Mouse (Mus musculus): ENCODE results near the gene Dcps.
"Not testable (repeated sequence)": the region's sequence is repeated elsewhere in the genome, so short reads cannot be mapped to it uniquely, and the experiment has no call there.

Gene Dcps

GRCm38 (mm10) chr9:35176124-35176659 is 331 bp upstream of the Dcps start:
- DNase-seq (ENCODE audit: low spot score in 2 of 2) = no peak

- DNase-seq (ENCODE audit: low spot score in 2 of 2) = no peak
Measured at GRCm38 (mm10) chr9:35173331-35173730, 2.5 kb downstream of the Dcps start.

- DNase-seq (ENCODE audit: low spot score in 2 of 2) = no peak
Measured at GRCm38 (mm10) chr9:35170071-35170470, 5.8 kb downstream of the Dcps start.

GRCm38 (mm10) chr9:35166798-35167635 is 8.8 kb downstream of the Dcps start:
- no peak for DNase-seq (ENCODE audit: low spot score in 2 of 2)

- DNase-seq (ENCODE audit: low spot score in 2 of 2) = no peak
Measured at GRCm38 (mm10) chr9:35166144-35166797, 9.6 kb downstream of the Dcps start.

- DNase-seq (ENCODE audit: low spot score in 2 of 2) = no peak
Measured at GRCm38 (mm10) chr9:35164142-35164874, 11.6 kb downstream of the Dcps start.

GRCm38 (mm10) chr9:35163011-35163690 is 12.7 kb downstream of the Dcps start:
- DNase-seq (ENCODE audit: low spot score in 2 of 2) = no peak

- DNase-seq (ENCODE audit: low spot score in 2 of 2) = no peak
Measured at GRCm38 (mm10) chr9:35161721-35162120, 14.1 kb downstream of the Dcps start.

GRCm38 (mm10) chr9:35160662-35161061 is 15.2 kb downstream of the Dcps start:
- DNase-seq (ENCODE audit: low spot score in 2 of 2) = no peak

- DNase-seq (ENCODE audit: low spot score in 2 of 2) = no peak
Measured at GRCm38 (mm10) chr9:35158477-35158876, 17.4 kb downstream of the Dcps start.

- no peak for DNase-seq (ENCODE audit: low spot score in 2 of 2)
Measured at GRCm38 (mm10) chr9:35156862-35157261, 19.0 kb downstream of the Dcps start.

GRCm38 (mm10) chr9:35156002-35156710 is 19.7 kb downstream of the Dcps start:
- no peak for DNase-seq (ENCODE audit: low spot score in 2 of 2)

GRCm38 (mm10) chr9:35152923-35153322 is 22.9 kb downstream of the Dcps start:
- DNase-seq (ENCODE audit: low spot score in 2 of 2) = no peak

- not testable (repeated sequence) for DNase-seq (ENCODE audit: low spot score in 2 of 2)
Measured at GRCm38 (mm10) chr9:35148822-35149221, 27.0 kb downstream of the Dcps start.

GRCm38 (mm10) chr9:35147261-35147660 is 28.6 kb downstream of the Dcps start:
- not testable (repeated sequence) for DNase-seq (ENCODE audit: low spot score in 2 of 2)

- DNase-seq (ENCODE audit: low spot score in 2 of 2) = no peak
Measured at GRCm38 (mm10) chr9:35145829-35146228, 30.0 kb downstream of the Dcps start.

- no peak for DNase-seq (ENCODE audit: low spot score in 2 of 2)
Measured at GRCm38 (mm10) chr9:35145118-35145517, 30.7 kb downstream of the Dcps start.

- no peak for DNase-seq (ENCODE audit: low spot score in 2 of 2)
Measured at GRCm38 (mm10) chr9:35142221-35142620, 33.6 kb downstream of the Dcps start.

- no peak for DNase-seq (ENCODE audit: low spot score in 2 of 2)
Measured at GRCm38 (mm10) chr9:35139231-35139744, 36.6 kb downstream of the Dcps start.

- DNase-seq (ENCODE audit: low spot score in 2 of 2) = no peak
Measured at GRCm38 (mm10) chr9:35138029-35138428, 37.8 kb downstream of the Dcps start.

GRCm38 (mm10) chr9:35135575-35135974 is 40.3 kb downstream of the Dcps start:
- no peak for DNase-seq (ENCODE audit: low spot score in 2 of 2)

Data from right cerebral cortex, postnatal 36 days (tissue).